Mouse (Mus musculus) kidney, embryonic 14.5 days (tissue): ENCODE measurements at regions not wholly inside any gene's neighbourhood (a gene's known extent, or its start where the extent isn't known, plus 50 kb on each side); places are given as distances from the start of the nearest gene placed in this dataset.
"Not testable (repeated sequence)": the region's sequence is repeated elsewhere in the genome, so short reads cannot be mapped to it uniquely, and the experiment has no call there.

ENCODE experiments used
- ATAC-seq: fragments of 200-750 bp; cut with Nextera tagmentation; 2 replicates; pipeline ENCODE4 v1.8.0; 2017; ENCODE audit warnings: moderate number of reproducible peaks, mild to moderate bottlenecking, moderate TSS enrichment, moderate library complexity; ENCODE audit not compliant: low FRiP score, low TSS enrichment
- H3K27ac ChIP-seq: fragments of 300-500 bp; sonication (generic); 2 replicates; pipeline ENCODE4 v1.5.1; 2014; ENCODE audit warnings: low read depth, mild to moderate bottlenecking, low read length, moderate library complexity, mixed read lengths
- H3K27me3 ChIP-seq: fragments of 300-500 bp; sonication (generic); 2 replicates; pipeline ENCODE4 v1.6.1; 2014; ENCODE audit warnings: mild to moderate bottlenecking, low read length; ENCODE audit not compliant: control insufficient read depth, insufficient read depth
- H3K36me3 ChIP-seq: fragments of 300-500 bp; sonication (generic); 2 replicates; pipeline ENCODE4 v1.6.1; 2014; ENCODE audit warnings: low read length, mixed read lengths; ENCODE audit not compliant: control insufficient read depth, insufficient read depth
- H3K4me1 ChIP-seq: fragments of 300-500 bp; sonication (generic); 2 replicates; pipeline ENCODE4 v1.6.1; 2014; ENCODE audit warnings: low read length, mixed read lengths; ENCODE audit not compliant: control insufficient read depth, insufficient read depth
- H3K4me2 ChIP-seq: fragments of 300-500 bp; sonication (generic); replicated peaks from 2 replicates; pipeline ENCODE4 v1.6.1; 2014; ENCODE audit warnings: low read depth, mild to moderate bottlenecking, low read length
- H3K4me3 ChIP-seq: fragments of 300-500 bp; sonication (generic); 2 replicates; pipeline ENCODE4 v1.5.1; 2014; ENCODE audit warnings: mild to moderate bottlenecking, low read length
- H3K9ac ChIP-seq: fragments of 300-500 bp; sonication (generic); 2 replicates; pipeline ENCODE4 v1.6.1; 2014; ENCODE audit warnings: low read depth, mild to moderate bottlenecking, low read length, moderate library complexity
- H3K9me3 ChIP-seq: fragments of 300-500 bp; sonication (generic); 2 replicates; pipeline ENCODE4 v1.6.1; 2016; ENCODE audit warnings: low read length; ENCODE audit not compliant: control insufficient read depth
- WGBS: fragments of 180-500 bp; shearing (Covaris S2); extraction: QIAGEN DNeasy Blood & Tissue Kit; methylation state at CpG from one replicate; pipeline ENCODE4 v1.1.7; 2014; 5-methylcytosine and 5-hydroxymethylcytosine counted together

GRCm38 (mm10) chrX:76174806-76175205 is 89.3 kb upstream of the Cldn34b3 start:
- H3K4me2 ChIP-seq, H3K9me3 ChIP-seq, H3K36me3 ChIP-seq, ATAC-seq, H3K9ac ChIP-seq, H3K4me1 ChIP-seq, H3K27me3 ChIP-seq, H3K27ac ChIP-seq, H3K4me3 ChIP-seq: not testable (repeated sequence)
- WGBS = 80% methylated on average over 2 of the region's 2 CpGs

- 88% methylated on average over 4 of the region's 4 CpGs for WGBS
These were observed 82.5 kb upstream of the Cldn34b3 start for GRCm38 (mm10) chrX:76181446-76182148.

GRCm38 (mm10) chrX:76200607-76201006 is 63.5 kb upstream of the Cldn34b3 start:
- H3K9ac ChIP-seq = no peak overlapping the region
- H3K27me3 ChIP-seq = no peaks in the 10 kb centered on the region
- H3K4me3 ChIP-seq = no peak overlapping the region
- H3K27ac ChIP-seq = no peak overlapping the region
- no peak overlapping the region for H3K4me2 ChIP-seq
- 76% methylated on average over 1 of the region's 1 CpGs for WGBS
- H3K9me3 ChIP-seq = no peaks in the 10 kb centered on the region
- ATAC-seq = no peak
- no peaks in the 10 kb centered on the region for H3K36me3 ChIP-seq
- H3K4me1 ChIP-seq = no peaks in the 10 kb centered on the region

More at GRCm38 (mm10) chrX:76181446-76182148, 82.5 kb upstream of the Cldn34b3 start:
- H3K27ac ChIP-seq = no peak overlapping the region
- ATAC-seq = no peak
- H3K9ac ChIP-seq = no peak overlapping the region
- no peak overlapping the region for H3K4me3 ChIP-seq
- no peak overlapping the region for H3K4me2 ChIP-seq
- H3K4me1 ChIP-seq = no peaks in the 10 kb centered on the region
- no peaks in the 10 kb centered on the region for H3K9me3 ChIP-seq
- H3K27me3 ChIP-seq = no peaks in the 10 kb centered on the region
- no peaks in the 10 kb centered on the region for H3K36me3 ChIP-seq

- Histone ChIP-seq H3K4me1 (no peaks in the 10 kb centered on the region), H3K4me2 (no peak overlapping the region), H3K9me3 (no peaks in the 10 kb centered on the region), H3K27me3 (no peaks in the 10 kb centered on the region), H3K4me3 (no peak overlapping the region), H3K9ac (no peak overlapping the region), H3K36me3 (no peaks in the 10 kb centered on the region), H3K27ac (no peak overlapping the region)
- ATAC-seq = no peak
- WGBS = 29% methylated on average over 4 of the region's 4 CpGs
These were observed 62.7 kb upstream of the Cldn34b3 start for GRCm38 (mm10) chrX:76201366-76201765.
